Mouse (Mus musculus): Measurements from ENCODE around the gene Med29. TPM values are rescaled to one million over a fixed set of nuclear protein-coding genes. Genes with fewer than 3 reads are reported as not detected.

Gene Med29
- polyA plus RNA-seq, 1 experiment from 2014 or later = 45.8 TPM

GRCm38 (mm10) chr7:28381017-28381790 lies 11.3 kb downstream of the Med29 start:
- no peaks in the 10 kb centered on the region for H3K9me3 ChIP-seq (ENCODE audit: control insufficient read depth, low read length)
- H3K9ac ChIP-seq (ENCODE audit: low read length) = peak overlapping the region; percentile 49
- H3K4me3 ChIP-seq (ENCODE audit: low read depth, low read length) = 0 out of 2 replicates have a peak overlapping the region, but pooled peaks have one; percentile 6
- peak overlapping the region; percentile 17 for H3K4me2 ChIP-seq (ENCODE audit: low read depth)
- WGBS = 15% methylated on average over 30 of the region's 30 CpGs
- peaks cover 5% of the 10 kb centered on the region for H3K36me3 ChIP-seq (ENCODE audit: control insufficient read depth, insufficient read depth, low read length)
- H3K27me3 ChIP-seq (ENCODE audit: control insufficient read depth, insufficient read depth, low read length) = no peaks in the 10 kb centered on the region
- ATAC-seq (ENCODE audit: insufficient read depth, low FRiP score, low TSS enrichment) (no peak), DNase-seq (ENCODE audit: low spot score) (peak; percentile 39)
- H3K4me1 ChIP-seq (ENCODE audit: control insufficient read depth, insufficient read depth, low read length) = peaks cover 35% of the 10 kb centered on the region
- H3K27ac ChIP-seq (ENCODE audit: low read depth, low read length) = peak overlapping the region; percentile 51

- ATAC-seq (ENCODE audit: insufficient read depth, low FRiP score, low TSS enrichment) = no peak
- Histone ChIP-seq H3K36me3 (ENCODE audit: control insufficient read depth, insufficient read depth, low read length) (peaks cover 3% of the 10 kb centered on the region), H3K9me3 (ENCODE audit: control insufficient read depth, low read length) (no peaks in the 10 kb centered on the region), H3K4me3 (ENCODE audit: low read depth, low read length) (peak within 1 kb of the TSS; percentile 56), H3K27me3 (ENCODE audit: control insufficient read depth, insufficient read depth, low read length) (no peaks in the 10 kb centered on the region), H3K9ac (ENCODE audit: low read length) (peak within 1 kb of the TSS; percentile 68), H3K4me1 (ENCODE audit: control insufficient read depth, insufficient read depth, low read length) (peaks cover 42% of the 10 kb centered on the region), H3K4me2 (ENCODE audit: low read depth) (peak within 1 kb of the TSS; percentile 79), H3K27ac (ENCODE audit: low read depth, low read length) (peak within 1 kb of the TSS; percentile 75)
- WGBS = 58% methylated on average over 17 of the region's 17 CpGs
- no peak for DNase-seq (ENCODE audit: low spot score)
These were observed 12.1 kb downstream of the Med29 start, which contains the start of gene Zfp36 for GRCm38 (mm10) chr7:28380237-28381016. Zfp36 (minus strand) TSS chr7:28380253.

GRCm38 (mm10) chr7:28378769-28379651 lies 13.5 kb downstream of the Med29 start:
- peaks cover 42% of the 10 kb centered on the region for H3K4me1 ChIP-seq (ENCODE audit: control insufficient read depth, insufficient read depth, low read length)
- peak; percentile 90 for DNase-seq (ENCODE audit: low spot score)

DNA sequence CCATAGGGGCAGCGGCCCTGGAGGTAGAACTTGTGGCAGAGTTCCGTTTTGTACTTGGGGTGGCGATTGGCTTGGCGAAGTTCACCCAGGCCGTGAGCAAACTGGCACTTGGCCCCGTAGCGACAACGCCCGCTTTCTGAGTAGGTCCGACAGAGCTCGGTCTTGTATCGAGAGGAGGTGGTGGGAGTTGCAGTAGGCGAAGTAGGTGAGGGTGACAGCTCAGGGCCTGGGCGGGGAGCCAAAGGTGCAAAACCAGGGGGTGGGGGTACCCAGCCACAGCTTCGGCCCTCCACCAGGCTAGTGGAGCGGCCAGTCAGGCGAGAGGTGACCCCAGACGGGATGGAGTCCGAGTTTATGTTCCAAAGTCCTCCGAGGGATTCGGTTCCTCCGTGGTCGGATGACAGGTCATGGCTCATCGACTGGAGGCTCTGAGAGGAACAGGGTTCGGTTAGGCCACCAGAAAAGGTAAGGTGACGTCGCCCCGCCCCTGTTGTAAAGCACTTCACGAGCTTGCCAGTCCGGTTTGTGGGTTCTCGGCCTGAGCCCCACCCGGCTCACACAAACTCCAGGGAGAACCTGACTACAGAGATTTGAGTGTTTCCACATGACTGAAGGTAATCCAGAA lies 14.3 kb downstream of the Med29 start:
- Histone ChIP-seq H3K4me3 (ENCODE audit: low read depth, low read length) (peak overlapping the region; percentile 56), H3K4me2 (ENCODE audit: low read depth) (peak overlapping the region; percentile 79)

More at GRCm38 (mm10) chr7:28378769-28379651, 13.5 kb downstream of the Med29 start:
- peaks cover 3% of the 10 kb centered on the region for H3K36me3 ChIP-seq (ENCODE audit: control insufficient read depth, insufficient read depth, low read length)
- no peaks in the 10 kb centered on the region for H3K27me3 ChIP-seq (ENCODE audit: control insufficient read depth, insufficient read depth, low read length)
- H3K9me3 ChIP-seq (ENCODE audit: control insufficient read depth, low read length) = no peaks in the 10 kb centered on the region
- peak; percentile 39 for ATAC-seq (ENCODE audit: insufficient read depth, low FRiP score, low TSS enrichment)
- WGBS = under 1% methylated on average over 53 of the region's 53 CpGs
- H3K27ac ChIP-seq (ENCODE audit: low read depth, low read length) = peak overlapping the region; percentile 75
- peak overlapping the region; percentile 68 for H3K9ac ChIP-seq (ENCODE audit: low read length)
- H3K4me2 ChIP-seq (ENCODE audit: low read depth) = peak overlapping the region; percentile 79
- H3K4me3 ChIP-seq (ENCODE audit: low read depth, low read length) = peak overlapping the region; percentile 56

GRCm38 (mm10) chr7:28377190-28378065 lies 15.1 kb downstream of the Med29 start:
- no peak overlapping the region for H3K27ac ChIP-seq (ENCODE audit: low read depth, low read length)
- H3K4me1 ChIP-seq (ENCODE audit: control insufficient read depth, insufficient read depth, low read length) = peaks cover 40% of the 10 kb centered on the region
- H3K9ac ChIP-seq (ENCODE audit: low read length) = peak overlapping the region; percentile 68
- 74% methylated on average over 18 of the region's 18 CpGs for WGBS
- H3K4me3 ChIP-seq (ENCODE audit: low read depth, low read length) = peak overlapping the region; percentile 56
- no peaks in the 10 kb centered on the region for H3K27me3 ChIP-seq (ENCODE audit: control insufficient read depth, insufficient read depth, low read length)
- H3K4me2 ChIP-seq (ENCODE audit: low read depth) = peak overlapping the region; percentile 79
- H3K36me3 ChIP-seq (ENCODE audit: control insufficient read depth, insufficient read depth, low read length) = peaks cover 3% of the 10 kb centered on the region
- no peaks in the 10 kb centered on the region for H3K9me3 ChIP-seq (ENCODE audit: control insufficient read depth, low read length)
- ATAC-seq (ENCODE audit: insufficient read depth, low FRiP score, low TSS enrichment) (no peak), DNase-seq (ENCODE audit: low spot score) (no peak)

More for the DNA sequence above, 14.3 kb downstream of the Med29 start:
- ATAC-seq (ENCODE audit: insufficient read depth, low FRiP score, low TSS enrichment) (no peak), DNase-seq (ENCODE audit: low spot score) (no peak)
- Histone ChIP-seq H3K27me3 (ENCODE audit: control insufficient read depth, insufficient read depth, low read length) (no peaks in the 10 kb centered on the region), H3K36me3 (ENCODE audit: control insufficient read depth, insufficient read depth, low read length) (peaks cover 3% of the 10 kb centered on the region), H3K9me3 (ENCODE audit: control insufficient read depth, low read length) (no peaks in the 10 kb centered on the region), H3K4me1 (ENCODE audit: control insufficient read depth, insufficient read depth, low read length) (peaks cover 42% of the 10 kb centered on the region), H3K9ac (ENCODE audit: low read length) (peak overlapping the region; percentile 68), H3K27ac (ENCODE audit: low read depth, low read length) (no peak overlapping the region)
- WGBS = 43% methylated on average over 32 of the region's 32 CpGs

DNA sequence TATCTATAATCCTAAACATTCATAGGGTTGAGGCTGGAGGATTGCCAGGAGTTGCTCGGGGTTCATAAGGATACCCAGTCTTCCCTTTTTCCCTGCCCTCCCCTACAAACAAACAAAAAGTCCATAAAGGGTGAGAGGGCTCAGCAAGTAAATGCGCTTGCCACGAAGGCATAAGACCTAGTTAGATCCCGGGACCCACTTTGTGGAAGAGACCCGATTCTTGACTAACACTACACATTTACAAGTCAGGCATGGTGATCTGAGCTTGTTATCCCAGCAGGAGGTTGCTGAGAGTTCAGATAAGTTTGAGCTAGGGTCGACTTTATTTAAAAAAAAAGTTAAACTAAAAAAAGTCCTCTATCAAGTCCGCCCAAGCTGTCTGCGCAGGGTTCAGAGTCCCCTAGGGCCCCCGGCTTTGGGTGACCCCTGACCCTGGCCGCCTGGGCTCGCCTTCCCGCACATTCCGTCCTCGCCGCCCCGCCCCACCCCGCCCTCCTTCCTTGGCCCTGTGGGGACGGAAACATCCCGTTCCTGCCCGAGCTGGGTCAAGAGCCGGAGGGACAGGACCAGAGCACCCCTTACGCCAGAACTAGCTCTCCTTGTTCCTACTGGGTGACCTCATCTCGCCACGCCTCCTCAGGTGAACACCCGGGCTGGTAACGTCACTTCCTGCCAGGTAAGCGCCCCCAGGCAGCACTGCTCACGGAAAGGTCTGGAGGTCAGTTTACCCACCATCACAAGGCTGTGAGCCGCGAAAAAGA lies 16.3 kb downstream of the Med29 start:
- peaks cover 33% of the 10 kb centered on the region for H3K4me1 ChIP-seq (ENCODE audit: control insufficient read depth, insufficient read depth, low read length)
- H3K4me3 ChIP-seq (ENCODE audit: low read depth, low read length) = peak overlapping the region; percentile 36
- peak overlapping the region; percentile 61 for H3K9ac ChIP-seq (ENCODE audit: low read length)
- H3K4me2 ChIP-seq (ENCODE audit: low read depth) = peak overlapping the region; percentile 64
- peak; percentile 41 for DNase-seq (ENCODE audit: low spot score)
- H3K9me3 ChIP-seq (ENCODE audit: control insufficient read depth, low read length) = no peaks in the 10 kb centered on the region
- peak overlapping the region; percentile 82 for H3K27ac ChIP-seq (ENCODE audit: low read depth, low read length)
- H3K36me3 ChIP-seq (ENCODE audit: control insufficient read depth, insufficient read depth, low read length) = peaks cover 3% of the 10 kb centered on the region
- 4% methylated on average over 30 of the region's 30 CpGs for WGBS
- ATAC-seq (ENCODE audit: insufficient read depth, low FRiP score, low TSS enrichment) = no peak
- no peaks in the 10 kb centered on the region for H3K27me3 ChIP-seq (ENCODE audit: control insufficient read depth, insufficient read depth, low read length)

Data from neural tube, embryonic 11.5 days (tissue).